Mouse (Mus musculus) megakaryocyte, embryonic 14.5 days (primary cell): ENCODE measurements around the gene Nos1ap.

Source experiments
- FLI1 ChIP-seq: IDR thresholded peaks from 2 replicates; pipeline ENCODE4 v1.6.1; 2012; ENCODE audit warnings: low read length, inconsistent platforms, mixed read lengths
- GATA1 ChIP-seq: IDR thresholded peaks from 3 replicates; pipeline ENCODE4 v1.6.1; 2012; ENCODE audit warnings: mixed read lengths, low read length, inconsistent platforms, borderline replicate concordance

DNA sequence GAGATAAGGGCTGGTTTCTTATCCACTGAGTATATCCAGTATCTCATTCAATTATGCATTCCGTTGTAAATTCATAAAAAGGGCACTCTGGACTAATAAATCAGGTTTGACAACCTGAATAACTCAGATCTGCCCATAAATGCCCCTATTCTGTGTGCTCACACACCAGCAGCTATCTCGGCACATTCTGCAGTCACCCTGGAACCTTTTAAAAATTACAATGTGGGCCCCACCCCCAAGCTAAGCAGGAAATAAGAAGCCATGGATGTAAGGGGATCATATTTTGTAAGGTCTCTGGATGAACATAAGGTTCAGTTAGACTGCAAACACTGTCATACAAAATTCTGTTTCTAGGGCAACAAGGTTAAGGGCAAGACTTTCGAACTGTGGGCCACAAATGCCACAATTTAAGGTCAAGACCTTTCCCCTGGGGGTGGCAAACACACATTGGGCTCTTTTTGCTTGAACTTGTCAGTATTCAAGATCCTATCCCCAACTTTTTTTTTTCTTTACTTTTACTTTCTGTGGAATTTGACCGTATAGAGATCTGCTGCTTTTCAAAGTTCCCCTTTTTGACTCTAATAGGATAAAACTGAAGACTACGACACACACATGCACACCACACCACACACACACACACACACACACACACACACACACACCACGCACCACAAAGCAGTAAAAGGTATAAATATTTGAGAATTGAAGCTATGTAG is 13.5 kb downstream of the Nos1ap start:
- TF ChIP-seq GATA1: no peak
- TF ChIP-seq FLI1: no peak
